Mouse (Mus musculus): ENCODE measurements around the gene Prcc. TPM values are rescaled to one million over a fixed set of nuclear protein-coding genes. Genes with fewer than 3 reads are reported as not detected.
"Not testable (repeated sequence)": the region's sequence is repeated elsewhere in the genome, so short reads cannot be mapped to it uniquely, and the experiment has no call there.

Prcc gene
- total RNA-seq, 2 experiments from 2014 or later, result 40.1 to 40.5 TPM

- DNase-seq, result no peak
- intact Hi-C loops (cut with DNase I; ENCODE audit: low total_unique reads), result no loop called here
Observed at GRCm38 (mm10) chr3:87907906-87908305, 22.5 kb upstream of the Prcc start.

- peak; percentile 32 for DNase-seq
Observed at GRCm38 (mm10) chr3:87906981-87907857, 21.8 kb upstream of the Prcc start.

GRCm38 (mm10) chr3:87906601-87906980, 21.2 kb upstream of the Prcc start:
- intact Hi-C loops (cut with DNase I; ENCODE audit: low total_unique reads), result no loop called here
- DNase-seq, result peak; percentile 72

More at GRCm38 (mm10) chr3:87906981-87907857, 21.8 kb upstream of the Prcc start:
- intact Hi-C loops (cut with DNase I; ENCODE audit: low total_unique reads), result no loop called here

GRCm38 (mm10) chr3:87905880-87906485, 20.6 kb upstream of the Prcc start, which contains the start of gene Hdgf:
Hdgf (plus strand) TSS chr3:87906321.
- intact Hi-C loops (cut with DNase I; ENCODE audit: low total_unique reads), result no loop called here
- peak; percentile 96 for DNase-seq

- no peak for DNase-seq
- intact Hi-C loops (cut with DNase I; ENCODE audit: low total_unique reads), result no loop called here
Observed at GRCm38 (mm10) chr3:87903821-87904220, 18.4 kb upstream of the Prcc start.

GRCm38 (mm10) chr3:87901959-87902358, 16.6 kb upstream of the Prcc start:
- DNase-seq; intact Hi-C loops (cut with DNase I; ENCODE audit: low total_unique reads): not testable (repeated sequence)

- intact Hi-C loops (cut with DNase I; ENCODE audit: low total_unique reads), result no loop called here
Observed at GRCm38 (mm10) chr3:87901036-87901624, 15.7 kb upstream of the Prcc start.

GRCm38 (mm10) chr3:87899776-87900175, 14.4 kb upstream of the Prcc start:
- no peak for DNase-seq
- intact Hi-C loops (cut with DNase I; ENCODE audit: low total_unique reads), result no loop called here

More at GRCm38 (mm10) chr3:87901036-87901624, 15.7 kb upstream of the Prcc start:
- DNase-seq, result no peak

- intact Hi-C loops (cut with DNase I; ENCODE audit: low total_unique reads), result no loop called here
- DNase-seq, result no peak
Observed at GRCm38 (mm10) chr3:87899266-87899665, 13.9 kb upstream of the Prcc start.

GRCm38 (mm10) chr3:87893367-87893905, 8.0 kb upstream of the Prcc start:
- no peak for DNase-seq
- intact Hi-C loops (cut with DNase I; ENCODE audit: low total_unique reads), result no loop called here

- DNase-seq, result no peak
- intact Hi-C loops (cut with DNase I; ENCODE audit: low total_unique reads), result no loop called here
Observed at GRCm38 (mm10) chr3:87891481-87891880, 6.1 kb upstream of the Prcc start.

GRCm38 (mm10) chr3:87887400-87887799, 2.0 kb upstream of the Prcc start:
- DNase-seq; intact Hi-C loops (cut with DNase I; ENCODE audit: low total_unique reads): not testable (repeated sequence)

- intact Hi-C loops (cut with DNase I; ENCODE audit: low total_unique reads), result no loop called here
- no peak for DNase-seq
Observed at GRCm38 (mm10) chr3:87886416-87886815, 1.0 kb upstream of the Prcc start.

GRCm38 (mm10) chr3:87886004-87886365, 577 bp upstream of the Prcc start:
- intact Hi-C loops (cut with DNase I; ENCODE audit: low total_unique reads), result no loop called here

GRCm38 (mm10) chr3:87884708-87885251, 628 bp downstream of the Prcc start:
- DNase-seq, result peak; percentile 41
- intact Hi-C loops (cut with DNase I; ENCODE audit: low total_unique reads), result no loop called here

More at GRCm38 (mm10) chr3:87886004-87886365, 577 bp upstream of the Prcc start:
- peak; percentile 18 for DNase-seq

GRCm38 (mm10) chr3:87884291-87884690, 1.1 kb downstream of the Prcc start:
- DNase-seq, result no peak
- intact Hi-C loops (cut with DNase I; ENCODE audit: low total_unique reads), result no loop called here

- intact Hi-C loops (cut with DNase I; ENCODE audit: low total_unique reads), result no loop called here
- DNase-seq, result no peak
Observed at GRCm38 (mm10) chr3:87877730-87878129, 7.7 kb downstream of the Prcc start.

GRCm38 (mm10) chr3:87864111-87864510, 21.3 kb downstream of the Prcc start:
- DNase-seq; intact Hi-C loops (cut with DNase I; ENCODE audit: low total_unique reads): not testable (repeated sequence)

- DNase-seq, result peak; percentile 59
- intact Hi-C loops (cut with DNase I; ENCODE audit: low total_unique reads), result no loop called here
Observed at GRCm38 (mm10) chr3:87859813-87860212, 25.6 kb downstream of the Prcc start.

- DNase-seq, result no peak
- intact Hi-C loops (cut with DNase I; ENCODE audit: low total_unique reads), result no loop called here
Observed at GRCm38 (mm10) chr3:87857666-87858065, 27.7 kb downstream of the Prcc start.

Measured in gastrocnemius, postnatal 14 days (tissue).